Mouse (Mus musculus): ENCODE data around the gene Gm10639. TPM values are rescaled to one million over a fixed set of nuclear protein-coding genes. Genes with fewer than 3 reads are reported as not detected.
"Not testable (repeated sequence)": the region's sequence is repeated elsewhere in the genome, so short reads cannot be mapped to it uniquely, and the experiment has no call there.

The Gm10639 gene
- polyA plus RNA-seq (2014; fragmentation: Nextera tagmentation; extraction: Ambion mirVana): not detected in 2 replicates

- not testable (repeated sequence) for H3K27ac ChIP-seq (ENCODE audit: low read depth, low read length); ATAC-seq (ENCODE audit: low read depth); H3K27me3 ChIP-seq (ENCODE audit: control insufficient read depth, insufficient read depth, low read length); H3K4me2 ChIP-seq (ENCODE audit: low read depth, low read length); H3K9me3 ChIP-seq (ENCODE audit: control insufficient read depth, low read length); H3K36me3 ChIP-seq (ENCODE audit: control insufficient read depth, insufficient read depth, low read length); H3K9ac ChIP-seq (replicated peaks; ENCODE audit: low read depth, low read length); H3K4me1 ChIP-seq (ENCODE audit: control insufficient read depth, insufficient read depth, low read length); H3K4me3 ChIP-seq (ENCODE audit: low read depth, low read length)
- 95% methylated on average over 3 of the region's 3 CpGs for WGBS
Observed at GRCm38 (mm10) chr9:78289723-78290122, at the start of gene Gm10639. Gm10639 (plus strand) TSS chr9:78289923.

DNA sequence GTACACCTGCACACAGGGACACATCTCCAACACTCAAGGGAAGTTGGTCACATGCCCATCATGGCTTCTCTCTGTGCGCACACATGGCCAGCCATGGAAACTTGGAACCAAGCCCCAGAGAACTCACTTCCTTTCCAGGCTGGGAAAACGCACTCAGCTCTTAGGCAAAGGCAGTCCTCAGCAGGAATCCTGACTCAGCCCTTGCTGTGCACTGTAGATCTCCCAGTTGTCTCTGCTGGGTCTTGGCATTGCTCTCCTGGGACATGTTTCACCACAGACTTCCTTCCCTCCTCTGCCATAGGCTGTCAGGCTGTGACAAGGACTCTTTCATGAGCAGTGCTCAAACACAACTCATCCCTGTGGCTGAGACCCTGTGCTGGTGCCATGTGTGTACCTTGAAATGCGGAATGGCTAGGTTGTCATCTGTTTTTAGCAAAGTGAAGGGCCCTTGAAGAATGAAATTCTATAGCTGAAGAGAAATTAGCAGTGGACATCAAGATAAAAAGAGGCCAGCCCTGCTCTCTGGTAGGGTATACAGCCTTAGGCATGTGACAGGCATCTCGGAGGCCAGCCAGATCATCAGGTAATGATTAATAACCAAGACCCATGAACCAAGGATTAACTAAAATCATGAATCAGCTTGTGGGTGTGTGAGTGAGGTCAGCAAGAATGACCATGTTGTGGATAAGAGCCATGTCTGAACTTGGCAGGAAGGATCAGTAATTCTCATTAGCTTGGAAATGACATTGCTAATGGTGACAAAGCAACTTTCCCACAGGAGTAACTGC, 33.8 kb upstream of the Gm10639 start:
- 83% methylated on average over 4 of the region's 4 CpGs for WGBS

GRCm38 (mm10) chr9:78256914-78257313, 32.8 kb upstream of the Gm10639 start, which contains the start of gene Gm3776:
Gm3776 (plus strand) TSS chr9:78257129.
- H3K9ac ChIP-seq (replicated peaks; ENCODE audit: low read depth, low read length); H3K36me3 ChIP-seq (ENCODE audit: control insufficient read depth, insufficient read depth, low read length); H3K4me2 ChIP-seq (ENCODE audit: low read depth, low read length); H3K4me1 ChIP-seq (ENCODE audit: control insufficient read depth, insufficient read depth, low read length); H3K4me3 ChIP-seq (ENCODE audit: low read depth, low read length); H3K27ac ChIP-seq (ENCODE audit: low read depth, low read length); H3K27me3 ChIP-seq (ENCODE audit: control insufficient read depth, insufficient read depth, low read length); H3K9me3 ChIP-seq (ENCODE audit: control insufficient read depth, low read length); ATAC-seq (ENCODE audit: low read depth): not testable (repeated sequence)
- WGBS: 82% methylated on average over 1 of the region's 3 CpGs

More for the DNA sequence above, 33.8 kb upstream of the Gm10639 start:
- H3K4me3 ChIP-seq (ENCODE audit: low read depth, low read length); H3K27me3 ChIP-seq (ENCODE audit: control insufficient read depth, insufficient read depth, low read length); ATAC-seq (ENCODE audit: low read depth); H3K36me3 ChIP-seq (ENCODE audit: control insufficient read depth, insufficient read depth, low read length); H3K9me3 ChIP-seq (ENCODE audit: control insufficient read depth, low read length); H3K4me2 ChIP-seq (ENCODE audit: low read depth, low read length); H3K4me1 ChIP-seq (ENCODE audit: control insufficient read depth, insufficient read depth, low read length); H3K9ac ChIP-seq (replicated peaks; ENCODE audit: low read depth, low read length); H3K27ac ChIP-seq (ENCODE audit: low read depth, low read length): not testable (repeated sequence)

GRCm38 (mm10) chr9:78259688-78260087, 30.0 kb upstream of the Gm10639 start:
- H3K4me3 ChIP-seq (ENCODE audit: low read depth, low read length); H3K9me3 ChIP-seq (ENCODE audit: control insufficient read depth, low read length); H3K4me1 ChIP-seq (ENCODE audit: control insufficient read depth, insufficient read depth, low read length); H3K9ac ChIP-seq (replicated peaks; ENCODE audit: low read depth, low read length); H3K27me3 ChIP-seq (ENCODE audit: control insufficient read depth, insufficient read depth, low read length); H3K27ac ChIP-seq (ENCODE audit: low read depth, low read length); H3K4me2 ChIP-seq (ENCODE audit: low read depth, low read length); H3K36me3 ChIP-seq (ENCODE audit: control insufficient read depth, insufficient read depth, low read length): not testable (repeated sequence)
- 5% methylated on average over 1 of the region's 6 CpGs for WGBS
- ATAC-seq (ENCODE audit: low read depth): peak; percentile 72; the same call in 1 of the 2 replicates

DNA sequence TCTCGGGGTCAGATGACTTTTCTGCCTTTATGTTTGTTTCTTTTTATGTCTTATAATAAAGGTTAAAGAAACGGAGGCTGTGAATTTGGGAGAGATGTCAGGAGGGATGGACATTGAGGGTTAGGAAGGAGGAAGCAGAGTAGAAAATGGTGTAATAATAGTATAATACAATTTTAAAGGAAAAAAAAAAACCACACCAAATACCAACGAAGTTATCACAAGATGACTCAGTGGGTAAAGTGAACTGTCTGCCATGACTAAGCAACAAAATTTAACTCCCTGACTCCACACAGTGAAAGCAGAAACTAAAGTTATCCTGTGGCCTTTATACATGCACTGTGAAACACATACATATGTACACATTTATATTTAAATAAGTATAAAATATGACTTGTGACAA, 18.8 kb upstream of the Gm10639 start:
- H3K36me3 ChIP-seq (ENCODE audit: control insufficient read depth, insufficient read depth, low read length); H3K27ac ChIP-seq (ENCODE audit: low read depth, low read length); H3K4me2 ChIP-seq (ENCODE audit: low read depth, low read length); H3K27me3 ChIP-seq (ENCODE audit: control insufficient read depth, insufficient read depth, low read length); H3K4me3 ChIP-seq (ENCODE audit: low read depth, low read length); H3K9ac ChIP-seq (replicated peaks; ENCODE audit: low read depth, low read length); H3K9me3 ChIP-seq (ENCODE audit: control insufficient read depth, low read length); ATAC-seq (ENCODE audit: low read depth); H3K4me1 ChIP-seq (ENCODE audit: control insufficient read depth, insufficient read depth, low read length): not testable (repeated sequence)
- WGBS: 96% methylated on average over 3 of the region's 3 CpGs

GRCm38 (mm10) chr9:78282002-78282711, 7.6 kb upstream of the Gm10639 start:
- not testable (repeated sequence) for H3K4me1 ChIP-seq (ENCODE audit: control insufficient read depth, insufficient read depth, low read length); H3K9ac ChIP-seq (replicated peaks; ENCODE audit: low read depth, low read length); ATAC-seq (ENCODE audit: low read depth); H3K9me3 ChIP-seq (ENCODE audit: control insufficient read depth, low read length); H3K4me2 ChIP-seq (ENCODE audit: low read depth, low read length); H3K36me3 ChIP-seq (ENCODE audit: control insufficient read depth, insufficient read depth, low read length); H3K27me3 ChIP-seq (ENCODE audit: control insufficient read depth, insufficient read depth, low read length); H3K4me3 ChIP-seq (ENCODE audit: low read depth, low read length); H3K27ac ChIP-seq (ENCODE audit: low read depth, low read length)
- 87% methylated on average over 4 of the region's 4 CpGs for WGBS

DNA sequence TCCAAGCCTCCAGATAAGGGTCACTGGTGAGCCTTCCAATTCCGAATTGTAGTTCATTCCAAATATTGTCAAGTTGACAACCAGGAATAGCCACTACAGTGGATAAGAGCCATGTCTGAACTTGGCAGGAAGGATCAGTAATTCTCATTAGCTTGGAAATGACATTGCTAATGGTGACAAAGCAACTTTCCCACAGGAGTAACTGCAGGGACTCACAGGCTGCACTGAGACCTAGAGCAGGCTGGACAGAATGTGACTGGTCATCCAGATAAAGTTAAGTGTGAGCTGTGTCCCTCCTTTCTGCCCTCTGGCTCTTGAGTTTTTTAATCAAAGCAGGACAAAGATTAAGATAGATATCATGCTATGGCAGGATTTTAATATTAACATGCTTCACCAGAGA, 660 bp upstream of the Gm10639 start:
- not testable (repeated sequence) for H3K4me2 ChIP-seq (ENCODE audit: low read depth, low read length); H3K36me3 ChIP-seq (ENCODE audit: control insufficient read depth, insufficient read depth, low read length); H3K4me3 ChIP-seq (ENCODE audit: low read depth, low read length); H3K27ac ChIP-seq (ENCODE audit: low read depth, low read length); ATAC-seq (ENCODE audit: low read depth); H3K27me3 ChIP-seq (ENCODE audit: control insufficient read depth, insufficient read depth, low read length); H3K9me3 ChIP-seq (ENCODE audit: control insufficient read depth, low read length); H3K9ac ChIP-seq (replicated peaks; ENCODE audit: low read depth, low read length); H3K4me1 ChIP-seq (ENCODE audit: control insufficient read depth, insufficient read depth, low read length)
- 54% methylated on average over 1 of the region's 1 CpGs for WGBS

DNA sequence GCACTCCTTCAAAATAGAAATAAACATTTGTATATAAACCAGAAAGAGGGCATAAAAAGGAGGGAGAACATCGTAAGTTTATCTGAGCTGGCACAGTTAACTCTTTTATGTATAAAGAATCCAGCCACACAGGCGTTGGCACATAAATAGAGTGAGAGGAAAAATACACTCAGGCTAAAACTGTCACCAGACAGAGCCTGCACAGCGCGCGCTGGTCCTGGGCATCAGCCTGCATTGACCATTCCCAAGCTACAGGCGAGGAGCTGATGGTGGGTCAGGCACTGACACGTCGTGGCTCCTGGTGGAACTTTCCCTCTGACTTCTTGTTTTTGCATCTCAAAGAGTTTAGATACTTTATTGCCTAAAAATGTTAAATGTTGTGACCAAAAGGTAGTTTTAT, 2.7 kb downstream of the Gm10639 start:
- H3K36me3 ChIP-seq (ENCODE audit: control insufficient read depth, insufficient read depth, low read length); H3K9me3 ChIP-seq (ENCODE audit: control insufficient read depth, low read length); H3K4me3 ChIP-seq (ENCODE audit: low read depth, low read length); H3K9ac ChIP-seq (replicated peaks; ENCODE audit: low read depth, low read length); H3K27ac ChIP-seq (ENCODE audit: low read depth, low read length); H3K4me2 ChIP-seq (ENCODE audit: low read depth, low read length); H3K4me1 ChIP-seq (ENCODE audit: control insufficient read depth, insufficient read depth, low read length); H3K27me3 ChIP-seq (ENCODE audit: control insufficient read depth, insufficient read depth, low read length); ATAC-seq (ENCODE audit: low read depth): not testable (repeated sequence)
- WGBS: 85% methylated on average over 8 of the region's 8 CpGs

DNA sequence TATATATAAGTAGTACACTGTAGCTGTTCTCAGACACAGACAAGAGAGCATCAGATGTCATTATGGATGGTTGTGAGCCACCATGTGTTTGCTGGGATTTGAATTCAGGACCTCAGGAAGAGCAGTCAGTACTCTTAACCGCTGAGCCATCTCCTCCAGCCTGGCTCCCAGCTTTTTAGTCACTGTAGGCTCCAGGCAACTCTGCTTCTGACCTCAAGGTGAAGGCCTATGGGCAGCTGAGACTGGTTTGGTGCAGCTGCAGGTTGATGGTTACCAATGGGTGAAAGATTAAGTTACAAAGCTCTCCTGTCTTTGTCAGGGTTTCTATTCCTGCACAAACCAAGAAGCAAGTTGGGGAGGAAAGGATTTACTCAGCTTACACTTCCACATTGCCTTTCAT, 4.0 kb downstream of the Gm10639 start:
- not testable (repeated sequence) for H3K9me3 ChIP-seq (ENCODE audit: control insufficient read depth, low read length); H3K4me2 ChIP-seq (ENCODE audit: low read depth, low read length); H3K27ac ChIP-seq (ENCODE audit: low read depth, low read length); H3K4me3 ChIP-seq (ENCODE audit: low read depth, low read length); H3K9ac ChIP-seq (replicated peaks; ENCODE audit: low read depth, low read length); ATAC-seq (ENCODE audit: low read depth); H3K36me3 ChIP-seq (ENCODE audit: control insufficient read depth, insufficient read depth, low read length); H3K27me3 ChIP-seq (ENCODE audit: control insufficient read depth, insufficient read depth, low read length); H3K4me1 ChIP-seq (ENCODE audit: control insufficient read depth, insufficient read depth, low read length)
- 80% methylated on average over 1 of the region's 1 CpGs for WGBS
